Mouse (Mus musculus): ENCODE results near the gene Msrb2.

Msrb2 gene

GRCm38 (mm10) chr2:19371390-19372158, at the start of gene Msrb2:
TSS of gene Msrb2 (plus strand) at chr2:19371440.
- peak; percentile 74 for DNase-seq (ENCODE audit: low read depth)

GRCm38 (mm10) chr2:19322448-19322847, 48.8 kb upstream of the Msrb2 start:
- DNase-seq (ENCODE audit: low read depth) = no peak

- DNase-seq (ENCODE audit: low read depth) = no peak
Measured at GRCm38 (mm10) chr2:19326376-19326775, 44.9 kb upstream of the Msrb2 start.

GRCm38 (mm10) chr2:19327811-19328210, 43.4 kb upstream of the Msrb2 start:
- no peak for DNase-seq (ENCODE audit: low read depth)

GRCm38 (mm10) chr2:19343901-19344635, 27.2 kb upstream of the Msrb2 start:
- DNase-seq (ENCODE audit: low read depth) = no peak

- DNase-seq (ENCODE audit: low read depth) = peak; percentile 81
Measured at GRCm38 (mm10) chr2:19344636-19345413, 26.4 kb upstream of the Msrb2 start.

GRCm38 (mm10) chr2:19345414-19345964, 25.8 kb upstream of the Msrb2 start:
- no peak for DNase-seq (ENCODE audit: low read depth)

- DNase-seq (ENCODE audit: low read depth) = no peak
Measured at GRCm38 (mm10) chr2:19348454-19348853, 22.8 kb upstream of the Msrb2 start.

- no peak for DNase-seq (ENCODE audit: low read depth)
Measured at GRCm38 (mm10) chr2:19350167-19350566, 21.1 kb upstream of the Msrb2 start.

- DNase-seq (ENCODE audit: low read depth) = no peak
Measured at GRCm38 (mm10) chr2:19351615-19352253, 19.5 kb upstream of the Msrb2 start.

GRCm38 (mm10) chr2:19353158-19353557, 18.1 kb upstream of the Msrb2 start:
- DNase-seq (ENCODE audit: low read depth) = no peak

- DNase-seq (ENCODE audit: low read depth) = no peak
Measured at GRCm38 (mm10) chr2:19362880-19363279, 8.4 kb upstream of the Msrb2 start.

GRCm38 (mm10) chr2:19366426-19366825, 4.8 kb upstream of the Msrb2 start:
- no peak for DNase-seq (ENCODE audit: low read depth)

- DNase-seq (ENCODE audit: low read depth) = no peak
Measured at GRCm38 (mm10) chr2:19367114-19367513, 4.1 kb upstream of the Msrb2 start.

GRCm38 (mm10) chr2:19373695-19374094, 2.5 kb downstream of the Msrb2 start:
- peak; percentile 26 for DNase-seq (ENCODE audit: low read depth)

GRCm38 (mm10) chr2:19380446-19380950, 9.3 kb downstream of the Msrb2 start:
- no peak for DNase-seq (ENCODE audit: low read depth)

- DNase-seq (ENCODE audit: low read depth) = no peak
Measured at GRCm38 (mm10) chr2:19380986-19381385, 9.7 kb downstream of the Msrb2 start.

- no peak for DNase-seq (ENCODE audit: low read depth)
Measured at GRCm38 (mm10) chr2:19382206-19382605, 11.0 kb downstream of the Msrb2 start.

- DNase-seq (ENCODE audit: low read depth) = no peak
Measured at GRCm38 (mm10) chr2:19383006-19383405, 11.8 kb downstream of the Msrb2 start.

GRCm38 (mm10) chr2:19385772-19386171, 14.5 kb downstream of the Msrb2 start:
- peak; percentile 14 for DNase-seq (ENCODE audit: low read depth)

GRCm38 (mm10) chr2:19388329-19389103, 17.3 kb downstream of the Msrb2 start:
- peak; percentile 71 for DNase-seq (ENCODE audit: low read depth)
